Mouse (Mus musculus) CH12F3 (cell line): ENCODE measurements at regions not wholly inside any gene's neighbourhood (a gene's known extent, or its start where the extent isn't known, plus 50 kb on each side); places are given as distances from the start of the nearest gene placed in this dataset.
"Not testable (repeated sequence)": the region's sequence is repeated elsewhere in the genome, so short reads cannot be mapped to it uniquely, and the experiment has no call there.

Experiments used
- in situ Hi-C: fragments of 300-500 bp; cut with MboI; formaldehyde crosslinking; loops from 2 replicates; pipeline ENCODE4 v1.14.3; 2020; ENCODE audit warnings: low sequenced_read_pairs

- in situ Hi-C loops, result no loop called here
These were observed 811.6 kb upstream of the 4930444P10Rik start for GRCm38 (mm10) chr1:16904690-16905089.

- in situ Hi-C loops, result not testable (repeated sequence)
These were observed 775.3 kb upstream of the 4930444P10Rik start for GRCm38 (mm10) chr1:16868383-16868782.

- in situ Hi-C loops, result not testable (repeated sequence)
These were observed 774.1 kb upstream of the 4930444P10Rik start for GRCm38 (mm10) chr1:16867086-16867835.

- in situ Hi-C loops, result no loop called here
These were observed 744.0 kb upstream of the 4930444P10Rik start for GRCm38 (mm10) chr1:16837111-16837510.

- in situ Hi-C loops, result not testable (repeated sequence)
These were observed 731.6 kb upstream of the 4930444P10Rik start for GRCm38 (mm10) chr1:16824709-16825108.

- in situ Hi-C loops, result no loop called here
These were observed 730.9 kb upstream of the 4930444P10Rik start for GRCm38 (mm10) chr1:16824057-16824456.

GRCm38 (mm10) chr1:16821186-16821585 lies 728.1 kb upstream of the 4930444P10Rik start:
- in situ Hi-C loops, result no loop called here

- in situ Hi-C loops, result no loop called here
These were observed 723.4 kb upstream of the 4930444P10Rik start for GRCm38 (mm10) chr1:16816572-16816971.

- in situ Hi-C loops, result no loop called here
These were observed 722.6 kb upstream of the 4930444P10Rik start for GRCm38 (mm10) chr1:16815731-16816130.

- in situ Hi-C loops, result loop anchor here (10.0 kb wide), 1 partner anchor 315 kb away; no protein-coding TSS in a partner anchor
These were observed 716.4 kb upstream of the 4930444P10Rik start for GRCm38 (mm10) chr1:16809370-16810150.

GRCm38 (mm10) chr1:16798292-16798691 lies 705.2 kb upstream of the 4930444P10Rik start:
- in situ Hi-C loops, result no loop called here

- in situ Hi-C loops, result no loop called here
These were observed 703.3 kb upstream of the 4930444P10Rik start for GRCm38 (mm10) chr1:16796449-16796848.

GRCm38 (mm10) chr1:16790733-16791309 lies 697.7 kb upstream of the 4930444P10Rik start:
- in situ Hi-C loops, result no loop called here

GRCm38 (mm10) chr1:16779791-16780190 lies 686.7 kb upstream of the 4930444P10Rik start:
- in situ Hi-C loops, result no loop called here

GRCm38 (mm10) chr1:16760951-16761350 lies 667.8 kb upstream of the 4930444P10Rik start:
- in situ Hi-C loops, result no loop called here
